Mouse (Mus musculus) stomach, postnatal 0 days (tissue): ENCODE measurements around the gene Prr15l. TPM values are rescaled to one million over a fixed set of nuclear protein-coding genes. Genes with fewer than 3 reads are reported as not detected.

Source experiments
- ATAC-seq: fragments of 200-750 bp; cut with Nextera tagmentation; 2 replicates; pipeline ENCODE4 v1.8.0; 2017; ENCODE audit not compliant: low FRiP score, low TSS enrichment
- DNase-seq: peaks from one replicate; pipeline ENCODE4 v3.0.0-alpha.2; 2016; ENCODE audit warnings: low spot score
- H3K27ac ChIP-seq: fragments of 300-500 bp; sonication (generic); replicated peaks from 2 replicates; pipeline ENCODE4 v1.5.1; 2014; ENCODE audit warnings: mild to moderate bottlenecking, control low read depth
- H3K27me3 ChIP-seq: fragments of 300-500 bp; sonication (generic); 2 replicates; pipeline ENCODE4 v1.6.1; 2014; ENCODE audit warnings: low read length; ENCODE audit not compliant: control insufficient read depth, insufficient read depth
- H3K36me3 ChIP-seq: fragments of 300-500 bp; sonication (generic); 2 replicates; pipeline ENCODE4 v1.6.1; 2014; ENCODE audit warnings: low read length, mixed read lengths; ENCODE audit not compliant: control insufficient read depth, insufficient read depth
- H3K4me1 ChIP-seq: fragments of 300-500 bp; sonication (generic); replicated peaks from 2 replicates; pipeline ENCODE4 v1.6.1; 2014; ENCODE audit warnings: antibody characterized with exemption; ENCODE audit not compliant: control insufficient read depth, insufficient read depth
- H3K4me2 ChIP-seq: fragments of 300-500 bp; sonication (generic); replicated peaks from 2 replicates; pipeline ENCODE4 v1.6.1; 2014; ENCODE audit warnings: low read depth, mild to moderate bottlenecking, control low read depth, moderate library complexity
- H3K4me3 ChIP-seq: fragments of 300-500 bp; sonication (generic); 2 replicates; pipeline ENCODE4 v1.5.1; 2014; ENCODE audit warnings: low read depth, low read length, control low read depth
- H3K9ac ChIP-seq: fragments of 300-500 bp; sonication (generic); 2 replicates; pipeline ENCODE4 v1.6.1; 2014; ENCODE audit warnings: mild to moderate bottlenecking, low read length, control low read depth, mixed read lengths
- H3K9me3 ChIP-seq: fragments of 300-500 bp; sonication (generic); 2 replicates; pipeline ENCODE4 v1.6.1; 2016; ENCODE audit warnings: low read length; ENCODE audit not compliant: control insufficient read depth
- CTCF ChIP-seq: IDR thresholded peaks from 2 replicates; pipeline ENCODE4 v1.5.1; 2016; ENCODE audit warnings: antibody characterized with exemption, low read depth, mild to moderate bottlenecking, moderate library complexity
- EP300 ChIP-seq: optimal IDR thresholded peaks from 2 replicates; pipeline ENCODE3; 2016; ENCODE audit warnings: antibody characterized with exemption
- WGBS: fragments of 180-500 bp; shearing (Covaris S2); extraction: QIAGEN DNeasy Blood & Tissue Kit; methylation state at CpG from one replicate; pipeline ENCODE4 v1.1.7; 2014; 5-methylcytosine and 5-hydroxymethylcytosine counted together
- polyA plus RNA-seq: library from polyadenylated mRNA; unstranded; fragments of >200 nt; fragmentation: Nextera tagmentation; extraction: Ambion mirVana; gene quantifications from 2 replicates; pipeline ENCODE4 v1.2.1, GENCODE M21; 2015

Prr15l gene
- polyA plus RNA-seq, 1 experiment from 2014 or later, result 112 TPM

DNA sequence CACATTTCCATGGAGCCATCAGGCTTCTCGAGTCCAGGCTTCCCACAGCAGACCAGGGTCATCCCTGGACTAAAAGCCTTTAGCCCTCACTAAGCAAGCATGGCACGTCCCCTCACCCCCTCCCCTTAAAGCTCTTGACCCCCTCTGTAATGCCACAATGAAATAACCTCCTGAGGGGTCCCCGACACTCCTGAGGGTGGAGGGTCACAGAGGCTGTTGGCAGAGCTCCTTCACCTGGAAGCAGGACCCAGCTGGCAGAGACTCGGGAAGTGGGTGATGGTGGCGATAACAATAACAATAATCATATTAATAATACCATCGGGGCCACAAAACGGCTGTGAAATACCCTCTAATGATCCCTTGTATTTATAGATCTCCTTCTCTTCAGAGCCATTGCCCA, 55.0 kb downstream of the Prr15l start, which contains the start of gene Sp2:
TSS of gene Sp2 (minus strand) at position 101 of the 400 bp plus-strand sequence.
- no peak within 1 kb of the TSS for H3K9ac ChIP-seq
- WGBS, result 79% methylated on average over 7 of the region's 7 CpGs
- no peak within 1 kb of the TSS for H3K27ac ChIP-seq
- DNase-seq, result no peak
- H3K4me1 ChIP-seq, result 0 out of 2 replicates have a peak, but pooled peaks cover 2% of the 10 kb centered on the region
- H3K27me3 ChIP-seq, result no peaks in the 10 kb centered on the region
- no peaks in the 10 kb centered on the region for H3K36me3 ChIP-seq
- TF ChIP-seq CTCF (no peak), EP300 (no peak)
- no peak within 1 kb of the TSS for H3K4me3 ChIP-seq
- H3K4me2 ChIP-seq, result no peak within 1 kb of the TSS
- ATAC-seq, result no peak
- no peaks in the 10 kb centered on the region for H3K9me3 ChIP-seq

DNA sequence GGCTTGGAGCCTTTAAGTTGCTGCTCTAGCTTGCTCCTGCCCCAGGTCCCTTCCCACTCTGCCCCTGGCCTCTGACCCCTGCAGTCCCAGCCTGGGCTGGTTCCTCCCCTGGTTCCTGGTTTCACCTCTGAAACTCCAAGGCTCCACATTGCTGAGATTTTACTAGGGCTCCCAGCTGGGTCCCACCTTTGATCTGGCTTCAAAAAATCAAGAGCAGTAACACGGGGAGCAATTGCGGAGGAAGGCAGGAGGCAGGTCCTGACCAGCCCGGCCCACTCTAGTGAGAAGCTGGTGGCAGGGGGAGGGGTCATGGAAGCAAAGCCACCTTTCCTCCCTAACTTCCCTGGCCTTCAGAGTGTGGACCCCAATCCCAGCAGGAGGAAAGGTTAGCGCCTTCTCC, 57.0 kb downstream of the Prr15l start:
- Histone ChIP-seq H3K4me3 (no peak overlapping the region), H3K4me1 (0 out of 2 replicates have a peak, but pooled peaks cover 3% of the 10 kb centered on the region), H3K27ac (no peak overlapping the region), H3K9me3 (no peaks in the 10 kb centered on the region), H3K4me2 (no peak overlapping the region), H3K9ac (no peak overlapping the region), H3K27me3 (no peaks in the 10 kb centered on the region), H3K36me3 (no peaks in the 10 kb centered on the region)
- 44% methylated on average over 4 of the region's 4 CpGs for WGBS
- TF ChIP-seq EP300, result no peak
- TF ChIP-seq CTCF, result no peak
- DNase-seq (no peak), ATAC-seq (no peak)

DNA sequence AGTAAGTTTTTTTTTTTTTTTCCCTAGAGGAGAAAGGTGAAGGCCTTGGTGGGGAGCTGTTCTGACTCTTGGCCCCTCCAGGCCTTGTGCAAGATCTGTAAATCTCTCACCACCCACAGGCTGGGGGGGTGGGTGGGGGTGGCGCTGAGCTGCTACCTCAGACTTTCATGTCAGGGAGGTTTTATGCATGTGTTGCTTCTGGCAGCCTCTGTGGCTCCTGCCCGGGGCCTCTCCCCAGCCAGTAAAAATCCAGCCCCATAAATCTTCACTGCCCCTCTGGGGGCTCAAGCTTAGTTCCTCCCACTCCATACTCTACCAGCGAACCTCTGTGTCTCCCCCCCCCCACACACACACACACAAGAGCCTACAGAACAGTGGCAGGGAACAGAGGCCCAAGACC, 58.6 kb downstream of the Prr15l start:
- WGBS, result 29% methylated on average over 3 of the region's 3 CpGs

More for the DNA sequence above, 58.6 kb downstream of the Prr15l start:
- no peak overlapping the region for H3K9ac ChIP-seq
- no peak overlapping the region for H3K4me2 ChIP-seq
- TF ChIP-seq CTCF (no peak), EP300 (no peak)
- no peaks in the 10 kb centered on the region for H3K27me3 ChIP-seq
- no peak overlapping the region for H3K4me3 ChIP-seq
- H3K4me1 ChIP-seq, result 0 out of 2 replicates have a peak, but pooled peaks cover 3% of the 10 kb centered on the region
- H3K36me3 ChIP-seq, result no peaks in the 10 kb centered on the region
- no peak overlapping the region for H3K27ac ChIP-seq
- DNase-seq, result no peak
- H3K9me3 ChIP-seq, result no peaks in the 10 kb centered on the region
- ATAC-seq, result no peak

Other genes with a start within 250 kb of the Prr15l start
- 17.6 and 17.8 TPM in 2 replicates for gene Snx11, start 150.5 kb upstream of the Prr15l start, polyA plus RNA-seq
- 30.5 and 38.7 TPM in 2 replicates for gene Cbx1, start 139.0 kb upstream of the Prr15l start, polyA plus RNA-seq
- 32.4 and 35.6 TPM in 2 replicates for gene Nfe2l1, start 98.1 kb upstream of the Prr15l start, polyA plus RNA-seq
- gene Copz2, start 78.2 kb upstream of the Prr15l start, polyA plus RNA-seq, result 84.7 and 95.1 TPM in 2 replicates
- 61.7 and 64.9 TPM in 2 replicates for gene Cdk5rap3, start 11.6 kb upstream of the Prr15l start, polyA plus RNA-seq
- gene Pnpo, start 15.9 kb downstream of the Prr15l start, polyA plus RNA-seq, result 56.7 and 57.1 TPM in 2 replicates
- gene Sp2, start 54.9 kb downstream of the Prr15l start, polyA plus RNA-seq, result 5.8 and 7.1 TPM in 2 replicates
- gene Sp6, start 85.3 kb downstream of the Prr15l start, polyA plus RNA-seq, result 21.2 and 22.0 TPM in 2 replicates
- 11.8 and 12.5 TPM in 2 replicates for gene Scrn2, start 101.8 kb downstream of the Prr15l start, polyA plus RNA-seq
- gene Lrrc46, start 113.3 kb downstream of the Prr15l start, polyA plus RNA-seq, result 0.36 and 0.45 TPM in 2 replicates
- 56.3 and 60.8 TPM in 2 replicates for gene Mrpl10, start 113.5 kb downstream of the Prr15l start, polyA plus RNA-seq
- gene Osbpl7, start 122.5 kb downstream of the Prr15l start, polyA plus RNA-seq, result 7.5 and 8.6 TPM in 2 replicates
- 0.05 and 0.10 TPM in 2 replicates for gene Tbx21, start 187.2 kb downstream of the Prr15l start, polyA plus RNA-seq
- 1.8 and 2.4 TPM in 2 replicates for gene Tbkbp1, start 223.4 kb downstream of the Prr15l start, polyA plus RNA-seq